Mouse (Mus musculus) spleen, postnatal 36 days (tissue): ENCODE measurements around the gene Plppr1.

Source experiments
- DNase-seq, 2 experiments: peaks; one replicate each; pipeline ENCODE4 v3.0.0; 2022; ENCODE audit warnings: low spot score in 2 of 2, mixed read lengths in 1 of 2

The Plppr1 gene

GRCm38 (mm10) chr4:49118842-49119241, 59.8 kb downstream of the Plppr1 start:
- DNase-seq: no peak

DNA sequence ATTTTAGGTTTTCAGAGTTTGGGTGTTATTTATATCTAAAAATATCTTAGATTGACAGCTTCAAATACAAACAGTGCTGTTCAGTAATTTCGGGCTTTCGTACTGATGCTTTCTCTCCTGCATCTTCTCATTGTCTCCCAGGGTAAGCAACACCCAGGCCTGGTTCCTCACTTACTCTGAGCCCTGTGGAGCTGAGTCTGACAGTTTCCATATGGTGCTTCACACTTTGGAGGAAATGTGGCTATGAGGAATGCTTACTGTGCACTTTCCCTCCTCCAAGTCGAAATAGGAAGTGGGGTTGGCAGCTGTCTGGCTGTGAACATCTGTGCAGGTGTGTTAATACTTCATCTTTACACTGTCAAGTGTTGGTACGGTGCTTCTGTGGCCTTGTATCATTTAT, 85.7 kb downstream of the Plppr1 start:
- DNase-seq: no peak

DNA sequence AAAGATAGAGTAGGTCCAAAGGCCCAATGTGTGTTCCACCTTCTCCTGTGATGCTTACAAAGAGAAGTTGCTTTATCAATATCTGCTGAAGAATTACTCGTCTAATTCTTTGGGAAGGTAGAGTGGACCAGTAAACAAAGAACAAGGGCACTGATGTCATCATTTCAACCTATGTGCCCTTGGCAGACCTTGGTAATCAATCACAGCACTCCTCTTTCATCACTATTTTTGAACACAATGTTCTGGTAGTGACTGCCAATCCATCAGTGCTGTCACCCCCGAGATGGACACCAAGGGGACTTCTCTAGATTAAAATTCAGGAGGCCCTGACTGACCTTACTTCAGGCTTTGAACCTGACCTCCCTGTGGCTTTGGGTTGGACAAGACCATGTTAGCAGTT, 89.7 kb downstream of the Plppr1 start:
- no peak for DNase-seq

DNA sequence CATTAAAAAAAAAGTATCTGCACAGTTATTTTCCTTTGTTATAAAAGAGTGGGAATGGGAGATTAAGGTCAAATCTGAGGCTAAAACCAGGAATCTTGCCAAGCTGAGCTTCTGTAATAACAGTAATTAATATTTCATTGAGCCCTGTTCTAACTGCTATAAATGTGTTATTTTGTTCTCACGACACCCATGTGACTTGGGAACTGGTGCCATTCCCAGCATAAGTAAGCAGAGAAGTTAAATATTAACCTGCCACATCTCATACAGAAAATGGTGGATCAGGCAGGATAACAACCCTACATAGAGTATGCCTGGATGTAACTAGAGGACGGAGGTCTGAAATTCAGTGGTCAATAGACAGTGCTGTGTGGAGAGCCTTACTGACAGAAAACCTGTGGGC, 90.2 kb downstream of the Plppr1 start:
- DNase-seq: no peak

- peak; percentile 41 to 43 for DNase-seq
Measured at GRCm38 (mm10) chr4:49153849-49154248, 94.8 kb downstream of the Plppr1 start.

GRCm38 (mm10) chr4:49156781-49157180, 97.7 kb downstream of the Plppr1 start:
- DNase-seq: no peak

DNA sequence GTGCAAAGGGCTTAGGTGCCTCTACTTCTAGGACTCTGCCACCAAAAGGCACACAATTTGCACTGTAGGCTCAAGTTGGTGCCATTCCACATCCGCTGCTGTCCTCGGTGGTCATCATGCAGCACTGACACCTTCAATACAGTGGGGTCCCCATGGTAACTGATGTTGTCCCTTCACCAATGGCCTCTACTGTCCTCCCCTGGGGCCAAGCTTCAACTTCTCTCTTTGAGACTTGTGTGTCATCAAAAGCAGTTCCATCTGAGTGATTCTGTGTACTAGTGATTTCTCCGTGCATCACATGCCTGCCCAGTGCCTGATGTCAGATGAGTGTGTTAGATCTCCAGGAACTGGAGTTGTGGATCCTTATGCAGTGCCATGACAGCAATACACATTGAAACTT, 104.2 kb downstream of the Plppr1 start:
- peak; percentile 3 to 9 for DNase-seq

- DNase-seq: no peak
Measured at GRCm38 (mm10) chr4:49166391-49166790, 107.3 kb downstream of the Plppr1 start.

DNA sequence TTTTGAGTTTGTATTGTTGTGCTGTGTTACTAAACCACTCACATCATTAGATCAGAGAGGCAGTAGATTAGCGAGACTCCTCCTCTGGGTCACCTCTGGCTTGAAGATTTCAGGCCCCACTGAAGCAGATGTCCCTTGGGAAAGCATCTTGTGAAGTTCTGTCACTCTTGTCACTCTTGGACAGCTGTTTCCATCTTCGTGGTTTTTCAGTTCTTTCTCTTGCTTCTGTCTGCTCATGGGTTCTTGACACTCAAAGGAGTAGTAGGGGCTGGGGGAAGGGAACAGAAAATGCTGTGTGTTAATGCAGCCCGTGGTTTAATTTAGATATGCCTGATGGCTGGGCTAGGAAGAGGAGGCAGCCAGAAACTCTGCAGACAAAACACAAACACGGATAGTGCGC, 108.0 kb downstream of the Plppr1 start:
- peak; percentile 15 to 25 for DNase-seq

DNA sequence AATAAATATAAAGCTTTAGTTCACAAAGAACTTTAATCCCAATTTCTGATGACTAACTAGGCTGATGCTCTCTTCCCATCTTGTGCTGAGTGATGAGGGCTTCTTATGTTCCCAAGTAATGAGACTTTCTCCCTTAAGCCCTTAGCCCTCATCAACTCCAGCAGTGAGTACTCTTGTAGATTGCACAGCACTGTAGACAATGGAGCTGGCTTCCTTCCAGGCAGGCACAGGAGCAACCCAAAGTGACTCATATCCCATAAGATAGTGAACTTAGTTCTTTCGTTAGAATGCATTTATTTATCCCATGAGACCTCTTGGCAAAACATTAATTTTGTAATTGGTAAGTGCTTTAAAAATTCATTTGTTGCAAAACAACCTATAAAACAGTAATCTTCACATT, 110.4 kb downstream of the Plppr1 start:
- no peak for DNase-seq

DNA sequence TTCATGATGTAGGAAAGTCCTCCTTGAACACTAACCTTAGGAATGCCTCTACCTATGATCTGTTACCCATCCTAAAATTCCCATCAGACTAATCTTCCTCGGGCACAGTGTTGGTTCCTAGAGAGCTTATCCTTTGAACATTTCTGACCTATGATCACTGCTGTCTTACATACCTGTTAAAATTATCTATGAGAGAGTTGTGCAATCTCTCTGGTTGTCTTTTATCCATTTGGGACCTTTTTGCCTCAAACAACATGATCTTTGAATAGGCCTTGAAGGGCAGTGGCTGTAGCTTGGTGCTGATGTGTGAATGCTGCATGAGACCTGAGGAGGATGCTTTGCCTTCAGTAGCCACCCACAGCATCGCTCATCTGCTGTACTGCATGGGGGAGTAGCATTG, 119.0 kb downstream of the Plppr1 start:
- DNase-seq: no peak

DNA sequence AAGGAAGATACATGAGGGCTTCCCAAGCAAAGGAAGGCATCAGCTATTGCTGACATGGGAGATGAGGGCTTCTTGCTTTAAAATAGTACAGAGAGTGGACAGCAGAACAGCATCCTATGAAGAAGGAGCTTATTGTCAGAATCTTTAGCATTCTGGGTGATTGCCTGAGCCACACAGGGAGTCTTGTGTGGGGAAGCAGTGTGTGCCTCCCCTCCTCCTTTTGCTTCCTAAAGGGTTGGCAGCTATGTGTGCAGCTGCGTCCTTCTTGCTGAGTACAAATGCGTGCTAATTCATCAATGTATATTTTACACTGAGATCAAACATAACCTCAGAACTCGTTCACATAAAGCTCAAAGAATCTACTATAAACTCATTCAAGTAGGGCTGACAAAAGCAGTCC, 119.8 kb downstream of the Plppr1 start:
- DNase-seq: no peak

DNA sequence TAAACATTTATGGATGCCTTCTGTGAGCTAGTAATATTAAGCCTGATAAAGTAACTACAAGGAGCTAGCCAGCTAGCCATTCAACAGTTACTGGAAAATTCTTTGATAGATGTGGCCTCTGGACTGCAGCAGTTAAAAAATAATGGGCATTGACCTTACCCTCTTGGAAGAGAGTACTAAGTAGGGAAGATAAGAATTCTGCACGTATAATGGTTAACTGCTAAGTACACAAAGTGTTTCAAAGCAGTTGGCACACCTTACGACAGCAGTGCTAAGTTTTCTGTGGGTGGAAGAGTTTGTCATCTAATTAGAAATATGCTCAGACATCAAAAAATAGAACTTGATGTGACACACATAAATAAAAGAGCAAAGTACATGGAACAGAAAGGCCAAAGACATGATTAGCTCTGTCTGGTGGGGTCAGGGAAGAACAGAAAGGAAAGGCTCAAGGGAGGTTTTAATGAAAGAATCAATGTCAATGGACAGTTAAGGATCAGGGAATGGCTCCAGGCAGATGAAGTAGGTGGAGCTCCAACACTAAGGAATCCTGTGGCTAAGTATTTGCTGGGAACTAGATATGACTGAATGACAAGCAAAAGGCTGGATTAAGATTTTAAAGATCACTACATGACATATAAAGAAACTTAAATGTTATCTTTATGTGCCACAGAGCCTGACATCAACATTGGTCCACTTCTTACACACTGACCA, 120.6 kb downstream of the Plppr1 start:
- no peak for DNase-seq

DNA sequence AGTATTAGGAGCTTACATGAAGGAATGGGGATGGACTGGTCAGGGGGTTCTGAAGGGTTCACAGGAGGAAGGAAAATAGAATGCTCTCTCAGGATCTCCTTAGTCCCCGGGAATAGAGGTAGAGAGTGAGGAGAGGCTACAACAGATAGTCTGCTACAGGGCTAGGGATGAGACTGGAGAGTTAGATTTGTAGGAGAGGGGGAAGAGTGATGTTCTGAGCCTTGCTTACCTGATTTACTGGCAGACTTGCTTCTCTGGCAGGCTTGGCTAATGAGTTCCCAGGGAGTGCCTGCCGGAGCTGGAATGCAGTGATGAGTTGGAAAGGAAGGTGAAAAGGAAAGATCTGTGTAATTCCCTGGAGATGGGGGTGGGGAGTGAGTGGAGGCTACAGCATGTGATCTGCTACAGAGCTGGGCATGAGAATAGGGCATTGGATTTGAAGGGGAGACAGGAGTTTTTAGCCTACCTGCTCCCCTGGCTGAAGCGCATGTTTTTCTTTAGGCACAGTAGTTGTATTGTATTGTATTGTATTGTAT, 131.0 kb downstream of the Plppr1 start:
- DNase-seq: no peak

DNA sequence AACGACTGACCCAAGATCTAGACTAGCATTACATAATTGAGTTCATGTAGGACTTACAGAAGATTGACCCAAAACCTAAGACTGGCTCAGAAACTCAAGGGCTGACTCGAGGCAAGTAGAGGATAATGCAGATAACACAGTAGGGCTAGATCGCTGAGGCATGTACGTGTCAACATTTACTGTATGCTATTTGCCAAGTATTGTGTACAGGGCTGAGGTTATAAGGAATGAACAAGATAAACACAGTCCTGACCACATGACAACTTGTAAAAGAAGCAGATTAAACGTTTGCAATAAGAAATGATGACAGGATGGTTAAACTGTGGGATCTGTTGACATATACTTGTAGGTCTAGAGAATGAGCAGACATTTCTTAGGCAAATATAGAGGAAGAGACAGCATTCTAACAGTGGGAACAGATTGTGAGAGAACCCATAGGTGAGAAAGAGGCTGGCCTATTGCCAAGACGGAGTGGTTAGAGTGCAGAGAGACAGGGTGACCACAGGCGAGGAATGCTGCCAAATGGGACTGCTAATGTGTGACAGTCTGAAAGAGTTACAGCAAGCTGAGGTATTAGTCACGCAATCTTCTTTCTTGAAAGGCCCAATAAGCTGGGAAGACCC, 138.2 kb downstream of the Plppr1 start:
- peak; percentile 43 to 45 for DNase-seq

DNA sequence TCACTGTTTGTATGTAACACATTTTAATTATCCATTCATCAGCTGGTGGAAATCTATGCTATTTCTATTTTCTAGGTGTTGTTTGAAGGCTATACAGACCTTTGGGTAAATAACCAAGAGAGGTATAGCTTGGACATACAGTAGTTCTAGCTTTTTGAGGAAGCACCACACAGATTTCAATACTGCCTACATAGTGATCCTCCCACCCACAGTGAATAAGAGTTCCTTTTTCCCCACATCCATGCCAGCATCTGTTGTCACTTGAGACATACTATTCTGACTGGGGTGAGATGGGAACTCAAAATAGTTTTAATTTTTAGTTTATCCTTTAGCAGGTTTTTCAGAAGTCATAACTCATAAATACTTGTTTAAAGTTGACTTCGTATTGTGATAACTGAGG, 151.4 kb downstream of the Plppr1 start:
- DNase-seq: no peak

DNA sequence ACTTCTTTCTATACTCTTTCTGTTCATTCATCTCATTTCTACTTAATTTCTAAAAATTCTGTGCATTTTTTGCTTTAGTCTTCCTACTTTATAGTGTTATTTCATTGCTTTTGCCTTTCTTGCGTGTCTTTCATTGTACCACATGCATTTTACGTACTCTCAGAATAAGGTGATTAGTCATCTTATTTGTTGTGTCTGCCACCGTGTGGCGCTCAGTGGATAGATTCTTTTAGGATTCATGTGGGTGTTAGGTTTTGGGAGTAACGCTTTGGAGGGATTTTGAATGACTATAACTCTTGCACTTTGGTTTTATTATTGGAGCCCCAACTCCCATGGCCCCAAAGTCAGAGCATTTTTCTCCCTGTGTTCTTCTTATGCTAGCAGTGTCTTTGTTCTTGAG, 152.5 kb downstream of the Plppr1 start:
- DNase-seq: no peak

GRCm38 (mm10) chr4:49212616-49213544, 153.8 kb downstream of the Plppr1 start:
- DNase-seq: no peak

DNA sequence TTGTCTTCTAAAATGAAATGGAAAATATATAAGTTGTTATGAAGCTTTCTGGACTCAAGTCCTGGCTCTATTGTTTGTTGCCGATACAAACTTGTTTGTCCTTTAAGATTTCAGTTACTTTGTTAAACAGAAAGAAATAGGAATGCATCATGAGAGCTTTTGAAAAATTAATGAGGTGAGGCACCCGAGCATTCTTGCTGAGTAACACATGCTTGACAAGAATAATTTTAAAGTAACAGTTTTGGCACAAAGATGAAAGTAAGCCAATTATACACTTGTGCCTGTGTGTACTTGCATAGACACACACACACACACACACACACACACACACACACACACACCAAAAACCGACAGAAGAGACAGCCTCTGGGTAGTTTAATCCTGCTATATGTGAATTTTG, 155.3 kb downstream of the Plppr1 start:
- no peak for DNase-seq

GRCm38 (mm10) chr4:49223501-49223900, 164.4 kb downstream of the Plppr1 start:
- DNase-seq: no peak

- DNase-seq: no peak
Measured at GRCm38 (mm10) chr4:49225021-49225420, 165.9 kb downstream of the Plppr1 start.
